Mouse (Mus musculus): ENCODE measurements around the gene Cdk5rap1.

DNA sequence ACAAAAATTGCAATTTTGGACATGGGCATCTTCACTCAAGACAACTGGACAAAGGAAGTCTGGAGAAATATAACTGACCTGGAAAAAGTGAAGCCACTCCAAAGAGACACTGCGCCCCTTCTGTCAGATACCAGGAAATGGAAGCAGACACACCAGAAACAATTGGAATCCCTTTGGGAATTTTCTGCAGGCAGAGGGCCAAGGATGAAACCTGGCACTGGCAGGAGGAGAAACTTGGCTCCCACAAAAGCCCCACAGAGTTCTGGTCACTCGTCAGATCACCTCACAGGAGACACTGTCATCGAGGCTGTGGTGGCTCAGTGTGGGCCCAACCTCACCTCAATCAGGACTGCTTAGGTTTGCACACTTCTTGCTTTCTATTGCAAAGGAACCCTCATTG is 21.8 kb upstream of the Cdk5rap1 start:
- TF ChIP-seq CTCF (IDR thresholded peaks at IDR 0.05; ENCODE audit: insufficient read depth, low read depth, low read length) (no peak), POLR2A (IDR thresholded peaks at IDR 0.05; ENCODE audit: insufficient read depth, low read depth, low read length) (no peak)

Data from olfactory bulb, adult 2 months (tissue).